Mouse (Mus musculus): ENCODE results near the gene Opcml.

- no peak for TF ChIP-seq CTCF (IDR thresholded peaks at IDR 0.05; ENCODE audit: low read depth)
- no peak for TF ChIP-seq EP300 (IDR thresholded peaks at IDR 0.05; ENCODE audit: low read depth)
Observed at GRCm38 (mm10) chr9:28278555-28278954, 488.0 kb downstream of the Opcml start.
